Mouse (Mus musculus) E14TG2a.4 (cell line): ENCODE measurements around the gene Cd274.

Experiments
- H3K27me3 ChIP-seq: 2 replicates; pipeline ENCODE4 v1.6.1; 2014; ENCODE audit warnings: low read length, control low read depth; ENCODE audit not compliant: insufficient read depth
- H3K36me3 ChIP-seq: 2 replicates; pipeline ENCODE4 v1.6.1; 2014; ENCODE audit warnings: low read length, control low read depth; ENCODE audit not compliant: insufficient read depth
- H3K4me1 ChIP-seq: replicated peaks from 2 replicates; pipeline ENCODE4 v1.6.1; 2014; ENCODE audit warnings: low read depth, low read length, control low read depth
- H3K4me3 ChIP-seq: replicated peaks from 2 replicates; pipeline ENCODE4 v1.5.1; 2014; ENCODE audit warnings: mild to moderate bottlenecking, low read length
- H3K9me3 ChIP-seq: 2 replicates; pipeline ENCODE4 v1.6.1; 2014; ENCODE audit warnings: low read length, control low read depth
- CTCF ChIP-seq: conservative IDR thresholded peaks from 2 replicates; pipeline ENCODE4 v1.5.1; 2014; ENCODE audit warnings: low read length
- NANOG ChIP-seq: IDR thresholded peaks from 2 replicates; pipeline ENCODE4 v1.6.1; 2014; ENCODE audit warnings: borderline replicate concordance, low read length, mixed read lengths
- POU5F1 ChIP-seq: IDR thresholded peaks from 2 replicates; pipeline ENCODE4 v1.6.1; 2014; ENCODE audit warnings: low read length, borderline replicate concordance

The Cd274 gene

GRCm38 (mm10) chr19:29419506-29419905 is 52.3 kb downstream of the Cd274 start:
- Histone ChIP-seq H3K4me1 (peaks cover 7% of the 10 kb centered on the region; the same call in 1 of the 2 replicates), H3K27me3 (no peaks in the 10 kb centered on the region), H3K9me3 (no peaks in the 10 kb centered on the region), H3K36me3 (no peaks in the 10 kb centered on the region), H3K4me3 (no peak overlapping the region)
- TF ChIP-seq NANOG, result no peak
- no peak for TF ChIP-seq CTCF
- TF ChIP-seq POU5F1, result no peak

GRCm38 (mm10) chr19:29419946-29420345 is 52.7 kb downstream of the Cd274 start:
- no peaks in the 10 kb centered on the region for H3K27me3 ChIP-seq
- H3K4me1 ChIP-seq, result peaks cover 7% of the 10 kb centered on the region; the same call in 1 of the 2 replicates
- TF ChIP-seq NANOG (no peak), POU5F1 (no peak), CTCF (no peak)
- H3K9me3 ChIP-seq, result no peaks in the 10 kb centered on the region
- H3K4me3 ChIP-seq, result no peak overlapping the region
- no peaks in the 10 kb centered on the region for H3K36me3 ChIP-seq

- Histone ChIP-seq H3K4me3 (no peak overlapping the region), H3K9me3 (no peaks in the 10 kb centered on the region), H3K27me3 (no peaks in the 10 kb centered on the region), H3K36me3 (no peaks in the 10 kb centered on the region), H3K4me1 (peaks cover 7% of the 10 kb centered on the region; the same call in 1 of the 2 replicates)
- TF ChIP-seq NANOG (no peak), CTCF (no peak), POU5F1 (no peak)
Observed at GRCm38 (mm10) chr19:29420397-29420796, 53.1 kb downstream of the Cd274 start.

DNA sequence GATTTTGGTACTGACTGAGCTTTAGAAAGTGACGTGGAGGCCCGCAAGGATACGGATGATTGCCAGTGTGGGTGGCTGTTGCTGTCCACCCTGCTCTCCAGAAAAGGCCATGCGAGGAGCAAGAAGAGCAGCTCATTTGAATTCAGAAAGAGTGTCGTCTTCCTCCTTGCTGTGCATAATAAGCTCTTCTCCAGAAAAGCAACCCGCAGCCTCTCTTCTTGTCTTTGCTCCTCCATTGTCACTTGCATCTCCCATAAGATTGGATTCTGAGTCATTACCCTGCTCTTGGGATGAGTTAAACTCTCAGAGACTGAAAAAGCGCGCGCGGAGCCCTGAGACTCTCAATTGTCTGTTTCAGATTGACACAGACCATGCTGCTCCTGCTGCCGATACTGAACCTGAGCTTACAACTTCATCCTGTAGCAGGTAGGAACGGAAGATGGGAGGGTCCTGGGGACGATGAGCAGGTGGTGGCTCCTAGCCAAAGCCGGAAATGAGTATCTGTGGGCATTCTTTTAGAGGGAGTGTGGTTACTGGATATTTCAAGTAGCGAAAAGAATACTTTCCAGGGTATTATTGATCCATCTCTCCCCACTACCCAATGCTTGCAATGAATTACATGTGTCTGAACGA is 54.9 kb downstream of the Cd274 start:
- no peak overlapping the region for H3K4me3 ChIP-seq
- no peaks in the 10 kb centered on the region for H3K27me3 ChIP-seq
- no peaks in the 10 kb centered on the region for H3K36me3 ChIP-seq

GRCm38 (mm10) chr19:29422796-29423195 is 55.5 kb downstream of the Cd274 start:
- Histone ChIP-seq H3K4me3 (no peak overlapping the region), H3K27me3 (no peaks in the 10 kb centered on the region), H3K9me3 (no peaks in the 10 kb centered on the region), H3K4me1 (peaks cover 7% of the 10 kb centered on the region; the same call in 1 of the 2 replicates), H3K36me3 (no peaks in the 10 kb centered on the region)
- no peak for TF ChIP-seq POU5F1
- TF ChIP-seq NANOG, result no peak; the same call in 1 of the 2 replicates
- TF ChIP-seq CTCF, result no peak

More for the DNA sequence above, 54.9 kb downstream of the Cd274 start:
- no peaks in the 10 kb centered on the region for H3K9me3 ChIP-seq
- TF ChIP-seq CTCF (no peak), NANOG (no peak), POU5F1 (no peak)
- H3K4me1 ChIP-seq, result peaks cover 7% of the 10 kb centered on the region; the same call in 1 of the 2 replicates

DNA sequence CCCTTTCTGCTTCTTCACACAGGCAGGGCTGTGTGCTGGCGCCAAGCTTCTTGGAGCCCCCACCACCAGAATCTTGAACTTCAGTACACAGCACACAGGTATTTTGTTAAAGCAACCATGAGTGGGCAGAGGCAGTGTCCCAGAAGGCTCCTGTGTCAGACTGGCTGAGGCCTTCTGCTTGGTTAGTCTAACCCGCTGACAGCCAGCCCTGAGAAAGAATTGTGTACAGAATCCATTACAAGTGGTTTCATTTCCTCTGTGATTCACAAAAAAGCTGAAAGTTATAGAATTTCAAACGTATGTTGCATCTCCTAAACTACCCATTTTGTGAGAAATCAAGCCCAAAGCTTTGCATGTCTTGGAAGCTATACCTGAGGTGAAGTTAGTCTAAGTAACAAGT is 63.3 kb downstream of the Cd274 start:
- H3K4me1 ChIP-seq, result no peaks in the 10 kb centered on the region
- TF ChIP-seq POU5F1 (no peak), NANOG (no peak), CTCF (no peak)
- H3K27me3 ChIP-seq, result no peaks in the 10 kb centered on the region
- no peak overlapping the region for H3K4me3 ChIP-seq
- no peaks in the 10 kb centered on the region for H3K36me3 ChIP-seq
- H3K9me3 ChIP-seq, result no peaks in the 10 kb centered on the region

GRCm38 (mm10) chr19:29430953-29431352 is 63.7 kb downstream of the Cd274 start:
- H3K4me1 ChIP-seq, result no peaks in the 10 kb centered on the region
- TF ChIP-seq CTCF, result no peak
- TF ChIP-seq POU5F1, result no peak
- no peak for TF ChIP-seq NANOG
- H3K27me3 ChIP-seq, result no peaks in the 10 kb centered on the region
- H3K4me3 ChIP-seq, result no peak overlapping the region
- H3K9me3 ChIP-seq, result no peaks in the 10 kb centered on the region
- no peaks in the 10 kb centered on the region for H3K36me3 ChIP-seq

DNA sequence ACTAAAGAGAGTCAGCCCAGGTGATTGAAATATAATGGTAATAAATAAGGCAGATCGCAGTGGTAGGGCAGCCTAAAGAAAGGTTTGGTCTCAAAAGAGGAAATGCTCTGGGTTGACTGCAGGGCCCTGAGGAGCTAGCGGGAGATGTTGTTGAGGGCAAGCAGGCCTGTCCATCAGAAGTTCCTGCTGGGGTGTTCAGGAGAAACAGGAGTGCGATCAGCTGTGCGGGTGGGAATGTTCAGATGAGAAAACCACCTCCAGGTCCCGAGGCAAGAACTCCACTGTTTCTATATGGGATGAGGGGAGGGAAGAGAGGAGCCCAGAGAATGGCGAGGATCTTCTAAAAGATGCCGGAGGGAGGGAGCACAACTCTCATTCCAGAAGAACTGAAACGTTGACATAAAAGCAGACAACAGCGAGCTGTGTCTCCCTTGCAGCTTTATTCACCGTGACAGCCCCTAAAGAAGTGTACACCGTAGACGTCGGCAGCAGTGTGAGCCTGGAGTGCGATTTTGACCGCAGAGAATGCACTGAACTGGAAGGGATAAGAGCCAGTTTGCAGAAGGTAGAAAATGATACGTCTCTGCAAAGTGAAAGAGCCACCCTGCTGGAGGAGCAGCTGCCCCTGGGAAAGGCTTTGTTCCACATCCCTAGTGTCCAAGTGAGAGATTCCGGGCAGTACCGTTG is 69.7 kb downstream of the Cd274 start:
- Histone ChIP-seq H3K4me1 (no peaks in the 10 kb centered on the region), H3K36me3 (no peaks in the 10 kb centered on the region), H3K4me3 (no peak overlapping the region), H3K9me3 (no peaks in the 10 kb centered on the region), H3K27me3 (no peaks in the 10 kb centered on the region)
- TF ChIP-seq NANOG (no peak), CTCF (no peak)
